Comparison of ENCODE assay signal across 10 mouse cellular contexts in genomic region chr2:170772126-170772884, GRCm38 (mm10). TPM values are rescaled to one million over a fixed set of nuclear protein-coding genes. Genes with fewer than 3 reads are reported as not detected.
DNase-seq lines count a peak whose midpoint lies in the region; ATAC-seq and TF ChIP-seq lines count a peak whose summit lies in the region.
"Had no signal": no experiment of that assay in that cellular context is flagged by ENCODE, and none has a peak within 500 bp of the region (broad histone marks: within the 10 kb centered on the region; RNA-seq: fewer than 3 reads in every experiment).

No protein-coding gene starts in this region.

- no peak for ATAC-seq in intestine, embryonic 14.5 days (replicated peaks; ENCODE audit: low FRiP score, low TSS enrichment, low read depth)
- no peak for ATAC-seq in intestine, postnatal 0 days
- ATAC-seq in embryonic facial prominence, embryonic 11.5 days (replicated peaks; ENCODE audit: insufficient number of reproducible peaks, low FRiP score, low TSS enrichment, low read depth), result peak; percentile 51; the same call in 1 of the 2 replicates
- ATAC-seq in hindbrain, postnatal 0 days, result peak; percentile 54; the same call in 1 of the 2 replicates
- peak; percentile 76 for ATAC-seq in neural tube, embryonic 13.5 days (ENCODE audit: low read depth)

- no peak overlapping the region for H3K4me3 ChIP-seq in intestine, embryonic 14.5 days (ENCODE audit: low read depth, low read length)
- H3K4me3 ChIP-seq in intestine, postnatal 0 days (ENCODE audit: low read depth, low read length), result no peak overlapping the region
- H3K4me3 ChIP-seq in embryonic facial prominence, embryonic 11.5 days (ENCODE audit: low read depth, low read length), result no peak overlapping the region; the same call in 1 of the 2 replicates
- H3K4me3 ChIP-seq in hindbrain, postnatal 0 days (ENCODE audit: low read length), result no peak overlapping the region
- no peak overlapping the region for H3K4me3 ChIP-seq in neural tube, embryonic 13.5 days
- no peak overlapping the region for H3K4me3 ChIP-seq in thymus, adult 2 months (ENCODE audit: control insufficient read depth, insufficient read depth, low read length)

- H3K9ac ChIP-seq in intestine, embryonic 14.5 days (ENCODE audit: low read length), result no peak overlapping the region
- no peak overlapping the region for H3K9ac ChIP-seq in intestine, postnatal 0 days (ENCODE audit: low read depth, low read length)
- H3K9ac ChIP-seq in embryonic facial prominence, embryonic 11.5 days (replicated peaks; ENCODE audit: low read length), result peak overlapping the region; percentile 51
- H3K9ac ChIP-seq in hindbrain, postnatal 0 days (replicated peaks; ENCODE audit: low read length), result 0 out of 2 replicates have a peak overlapping the region, but pooled peaks have one; percentile 17
- H3K9ac ChIP-seq in neural tube, embryonic 13.5 days, result peak overlapping the region; percentile 48; the same call in 1 of the 2 replicates

- no peak for TF ChIP-seq POLR2A in thymus, adult 2 months (IDR thresholded peaks at IDR 0.05; ENCODE audit: control insufficient read depth, extremely low read depth, insufficient read depth, low read length, poor library complexity)

- intact Hi-C loops in left cerebral cortex, postnatal 14 days (cut with DNase I), result no loop called here

- H3K4me2 ChIP-seq in intestine, embryonic 14.5 days (ENCODE audit: low read length), result peak overlapping the region; percentile 30
- no peak overlapping the region for H3K4me2 ChIP-seq in intestine, postnatal 0 days (replicated peaks; ENCODE audit: low read depth)
- peak overlapping the region; percentile 14 for H3K4me2 ChIP-seq in embryonic facial prominence, embryonic 11.5 days (ENCODE audit: low read depth, low read length)
- peak overlapping the region; percentile 46 for H3K4me2 ChIP-seq in hindbrain, postnatal 0 days (ENCODE audit: low read depth, low read length)
- peak overlapping the region; percentile 44 for H3K4me2 ChIP-seq in neural tube, embryonic 13.5 days

- H3K27me3 ChIP-seq in intestine, embryonic 14.5 days (replicated peaks; ENCODE audit: control insufficient read depth, insufficient read depth, low read length), result no peaks in the 10 kb centered on the region
- H3K27me3 ChIP-seq in intestine, postnatal 0 days (replicated peaks; ENCODE audit: control insufficient read depth, insufficient read depth, low read length), result no peaks in the 10 kb centered on the region
- no peaks in the 10 kb centered on the region; the same call in 1 of the 2 replicates for H3K27me3 ChIP-seq in embryonic facial prominence, embryonic 11.5 days (ENCODE audit: control insufficient read depth, insufficient read depth, low read length)
- H3K27me3 ChIP-seq in hindbrain, postnatal 0 days (ENCODE audit: insufficient read depth, low read length), result no peaks in the 10 kb centered on the region
- no peaks in the 10 kb centered on the region for H3K27me3 ChIP-seq in neural tube, embryonic 13.5 days
- H3K27me3 ChIP-seq in thymus, adult 2 months (ENCODE audit: control insufficient read depth, insufficient read depth, low read length), result no peaks in the 10 kb centered on the region

- H3K4me1 ChIP-seq in intestine, embryonic 14.5 days (replicated peaks; ENCODE audit: control insufficient read depth, insufficient read depth, low read length), result no peaks in the 10 kb centered on the region; the same call in 1 of the 2 replicates
- no peaks in the 10 kb centered on the region for H3K4me1 ChIP-seq in intestine, postnatal 0 days (replicated peaks; ENCODE audit: control insufficient read depth, insufficient read depth, low read length)
- peaks cover 3% of the 10 kb centered on the region; the same call in 1 of the 2 replicates for H3K4me1 ChIP-seq in embryonic facial prominence, embryonic 11.5 days (ENCODE audit: control insufficient read depth, insufficient read depth, low read length)
- no peaks in the 10 kb centered on the region for H3K4me1 ChIP-seq in hindbrain, postnatal 0 days (ENCODE audit: insufficient read depth, low read length)
- peaks cover 38% of the 10 kb centered on the region for H3K4me1 ChIP-seq in neural tube, embryonic 13.5 days (replicated peaks)
- no peaks in the 10 kb centered on the region for H3K4me1 ChIP-seq in thymus, adult 2 months (replicated peaks; ENCODE audit: control insufficient read depth, insufficient read depth, low read length)

- no peak for DNase-seq in intestine, embryonic 14.5 days (ENCODE audit: low spot score)
- peak; percentile 75 for DNase-seq in embryonic facial prominence, embryonic 11.5 days (ENCODE audit: low spot score)
- peak; percentile 46 for DNase-seq in hindbrain, postnatal 0 days (ENCODE audit: low spot score)
- no peak for DNase-seq in thymus, adult 2 months
- no peak for DNase-seq in left cerebral cortex, adult 11 months (ENCODE audit: low spot score)
- no peak for DNase-seq in left cerebral cortex, postnatal 14 days (ENCODE audit: low spot score in 2 of 2)

- TF ChIP-seq CTCF in intestine, postnatal 0 days (IDR thresholded peaks at IDR 0.05; ENCODE audit: low read depth), result no peak
- TF ChIP-seq CTCF in hindbrain, postnatal 0 days (IDR thresholded peaks at IDR 0.05; ENCODE audit: low read depth), result peak; percentile 15; the same call in 1 of the 2 replicates
- no peak for TF ChIP-seq CTCF in thymus, adult 2 months (IDR thresholded peaks at IDR 0.05; ENCODE audit: borderline replicate concordance, control insufficient read depth, extremely low read depth, insufficient read depth, low read length, poor library complexity)

- H3K9me3 ChIP-seq in intestine, embryonic 14.5 days (ENCODE audit: control insufficient read depth, low read length), result no peaks in the 10 kb centered on the region
- no peaks in the 10 kb centered on the region for H3K9me3 ChIP-seq in intestine, postnatal 0 days (ENCODE audit: control insufficient read depth)
- H3K9me3 ChIP-seq in embryonic facial prominence, embryonic 11.5 days (replicated peaks; ENCODE audit: control insufficient read depth, low read length), result no peaks in the 10 kb centered on the region
- H3K9me3 ChIP-seq in hindbrain, postnatal 0 days (ENCODE audit: low read length), result no peaks in the 10 kb centered on the region
- no peaks in the 10 kb centered on the region for H3K9me3 ChIP-seq in neural tube, embryonic 13.5 days

- H3K27ac ChIP-seq in intestine, embryonic 14.5 days (ENCODE audit: low read depth), result no peak overlapping the region
- no peak overlapping the region for H3K27ac ChIP-seq in intestine, postnatal 0 days (ENCODE audit: low read depth, low read length)
- H3K27ac ChIP-seq in embryonic facial prominence, embryonic 11.5 days (replicated peaks; ENCODE audit: low read depth, low read length), result peak overlapping the region; percentile 35; the same call in 1 of the 2 replicates
- peak overlapping the region; percentile 64 for H3K27ac ChIP-seq in hindbrain, postnatal 0 days
- H3K27ac ChIP-seq in neural tube, embryonic 13.5 days (replicated peaks), result peak overlapping the region; percentile 80
- no peak overlapping the region for H3K27ac ChIP-seq in thymus, adult 2 months (ENCODE audit: control insufficient read depth, insufficient read depth, low read length)
- H3K27ac ChIP-seq: macrophage had no signal

- 13% methylated on average over 19 of the region's 19 CpGs for WGBS in intestine, embryonic 14.5 days
- 18% methylated on average over 19 of the region's 19 CpGs for WGBS in intestine, postnatal 0 days
- WGBS in embryonic facial prominence, embryonic 11.5 days, result 4% methylated on average over 19 of the region's 19 CpGs
- WGBS in hindbrain, postnatal 0 days, result 5% methylated on average over 19 of the region's 19 CpGs
- WGBS in neural tube, embryonic 13.5 days, result 4% methylated on average over 19 of the region's 19 CpGs
- WGBS in thymus, adult 2 months, result 24% methylated on average over 19 of the region's 19 CpGs

- no peaks in the 10 kb centered on the region for H3K36me3 ChIP-seq in intestine, embryonic 14.5 days (ENCODE audit: control insufficient read depth, insufficient read depth, low read length)
- H3K36me3 ChIP-seq in intestine, postnatal 0 days (ENCODE audit: control insufficient read depth, insufficient read depth), result no peaks in the 10 kb centered on the region
- H3K36me3 ChIP-seq in embryonic facial prominence, embryonic 11.5 days (replicated peaks; ENCODE audit: control insufficient read depth, insufficient read depth, low read depth, low read length), result no peaks in the 10 kb centered on the region
- no peaks in the 10 kb centered on the region for H3K36me3 ChIP-seq in hindbrain, postnatal 0 days (ENCODE audit: insufficient read depth, low read length)
- no peaks in the 10 kb centered on the region for H3K36me3 ChIP-seq in neural tube, embryonic 13.5 days
- no peaks in the 10 kb centered on the region for H3K36me3 ChIP-seq in thymus, adult 2 months (ENCODE audit: control insufficient read depth, insufficient read depth, low read length)

RNA-seq across cellular contexts. Expression of gene Dok5, which starts 40.7 kb away (rescaled TPM):
- 1.6 and 2.4 TPM in 2 replicates for polyA plus RNA-seq in intestine, embryonic 14.5 days (2014; fragmentation: Nextera tagmentation; extraction: Ambion mirVana)
- polyA plus RNA-seq in intestine, postnatal 0 days (2015; fragmentation: Nextera tagmentation; extraction: Ambion mirVana), result 0.63 and 0.78 TPM in 2 replicates
- polyA plus RNA-seq in embryonic facial prominence, embryonic 11.5 days (2014; fragmentation: Nextera tagmentation; extraction: Ambion mirVana), result 10.1 and 12.6 TPM in 2 replicates
- total RNA-seq in hindbrain, postnatal 0 days (2014; rRNA removed), result 29.7 and 34.9 TPM in 2 replicates
- polyA plus RNA-seq in hindbrain, postnatal 0 days (2015; fragmentation: Nextera tagmentation; extraction: Ambion mirVana), result 32.6 and 38.0 TPM in 2 replicates
- polyA plus RNA-seq in neural tube, embryonic 13.5 days (2015; fragmentation: Nextera tagmentation; extraction: Ambion mirVana), result 72.6 TPM in 2 replicates
- polyA plus RNA-seq in thymus, adult 2 months (2012; rRNA removed), result 0.18 and 0.63 TPM in 2 replicates
- total RNA-seq in left cerebral cortex, postnatal 14 days (2021), result 10 to 100 TPM; 50.9 to 51.1 TPM
- total RNA-seq: hematopoietic stem cell, adult 5-6 weeks had no signal
- polyA plus RNA-seq: macrophage had no signal

Comparison
In these comparisons a context has a peak if more than half of its experiments do, and no peak if none do; other contexts are left out.
1. ATAC-seq: peak in embryonic facial prominence, embryonic 11.5 days (single experiment), hindbrain, postnatal 0 days (single experiment) and neural tube, embryonic 13.5 days (single experiment); none in intestine, embryonic 14.5 days (single experiment) and intestine, postnatal 0 days (single experiment).
2. DNase-seq: peak in embryonic facial prominence, embryonic 11.5 days (single experiment) and hindbrain, postnatal 0 days (single experiment); none in intestine, embryonic 14.5 days (single experiment), thymus, adult 2 months (single experiment), left cerebral cortex, adult 11 months (single experiment) and left cerebral cortex, postnatal 14 days (0 of 2).
3. H3K27ac ChIP-seq: peak in embryonic facial prominence, embryonic 11.5 days (single experiment), hindbrain, postnatal 0 days (single experiment) and neural tube, embryonic 13.5 days (single experiment); none in intestine, embryonic 14.5 days (single experiment), intestine, postnatal 0 days (single experiment) and thymus, adult 2 months (single experiment).
4. H3K9ac ChIP-seq: peak in embryonic facial prominence, embryonic 11.5 days (single experiment), hindbrain, postnatal 0 days (single experiment) and neural tube, embryonic 13.5 days (single experiment); none in intestine, embryonic 14.5 days (single experiment) and intestine, postnatal 0 days (single experiment).